Mouse (Mus musculus) brain, embryonic 14.5 days (tissue): ENCODE data around the gene Catsper4. TPM values are rescaled to one million over a fixed set of nuclear protein-coding genes. Genes with fewer than 3 reads are reported as not detected.

Experiments used
- DNase-seq: peaks from one replicate; pipeline ENCODE4 v3.0.0-alpha.2; 2011; ENCODE audit warnings: low read depth
- CTCF ChIP-seq: fragments of 200-500 bp; IDR thresholded peaks from 2 replicates; pipeline ENCODE4 v1.5.1; 2012; ENCODE audit warnings: inconsistent platforms, mild to moderate bottlenecking, moderate library complexity, borderline replicate concordance; ENCODE audit not compliant: insufficient read depth, insufficient read length; ENCODE audit errors: extremely low read depth
- POLR2A ChIP-seq: fragments of 200-500 bp; IDR thresholded peaks from 2 replicates; pipeline ENCODE4 v1.6.1; 2012; ENCODE audit warnings: mild to moderate bottlenecking, inconsistent platforms, borderline replicate concordance; ENCODE audit not compliant: poor library complexity, insufficient read depth, insufficient read length, severe bottlenecking; ENCODE audit errors: extremely low read depth
- polyA plus RNA-seq: library from polyadenylated mRNA; depleted of rRNA; stranded (reverse); fragments of >200 nt; gene quantifications from 2 replicates; pipeline ENCODE4 v1.2.3, GENCODE M21; 2012

Catsper4 gene
- polyA plus RNA-seq, 1 experiment, result not detected

DNA sequence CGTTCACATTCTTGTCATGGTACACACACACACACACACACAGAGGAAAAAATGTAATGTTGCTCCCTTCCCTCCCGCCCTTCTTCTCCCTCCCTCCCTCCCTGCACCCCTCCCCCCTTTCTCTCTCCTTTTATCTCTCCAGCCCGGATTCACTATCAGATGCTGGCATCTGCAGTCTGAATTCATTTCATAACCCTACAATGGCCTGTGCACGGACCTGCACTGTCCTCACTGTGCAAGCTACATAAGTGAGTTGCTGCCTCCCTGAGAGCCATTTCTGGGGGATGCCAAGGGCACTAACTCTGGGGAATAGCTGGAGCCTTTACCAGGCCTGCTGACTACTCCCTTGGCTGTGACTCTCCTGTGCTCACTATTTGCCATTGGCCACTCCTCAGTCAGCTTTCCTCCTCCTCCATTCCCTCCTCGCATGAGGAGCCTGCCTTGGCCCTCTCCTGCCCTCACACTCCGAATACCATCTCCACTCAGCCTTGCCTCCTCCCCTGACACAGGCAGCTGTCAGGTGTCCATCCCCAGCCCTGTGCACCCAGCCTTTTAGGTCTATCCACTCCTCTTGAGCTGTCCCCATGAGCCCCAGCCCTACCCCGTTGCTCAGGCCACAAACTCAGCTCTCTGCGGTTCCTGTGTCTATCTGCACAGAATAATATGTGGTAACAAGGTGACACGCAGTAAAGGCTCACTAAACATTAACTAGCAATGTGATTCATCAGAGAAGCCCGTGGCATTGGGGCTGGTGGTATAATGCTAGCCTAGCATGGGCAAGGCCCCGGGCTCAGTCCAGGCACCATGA, 4.2 kb downstream of the Catsper4 start:
- no peak for DNase-seq
- TF ChIP-seq POLR2A (no peak), CTCF (no peak)

DNA sequence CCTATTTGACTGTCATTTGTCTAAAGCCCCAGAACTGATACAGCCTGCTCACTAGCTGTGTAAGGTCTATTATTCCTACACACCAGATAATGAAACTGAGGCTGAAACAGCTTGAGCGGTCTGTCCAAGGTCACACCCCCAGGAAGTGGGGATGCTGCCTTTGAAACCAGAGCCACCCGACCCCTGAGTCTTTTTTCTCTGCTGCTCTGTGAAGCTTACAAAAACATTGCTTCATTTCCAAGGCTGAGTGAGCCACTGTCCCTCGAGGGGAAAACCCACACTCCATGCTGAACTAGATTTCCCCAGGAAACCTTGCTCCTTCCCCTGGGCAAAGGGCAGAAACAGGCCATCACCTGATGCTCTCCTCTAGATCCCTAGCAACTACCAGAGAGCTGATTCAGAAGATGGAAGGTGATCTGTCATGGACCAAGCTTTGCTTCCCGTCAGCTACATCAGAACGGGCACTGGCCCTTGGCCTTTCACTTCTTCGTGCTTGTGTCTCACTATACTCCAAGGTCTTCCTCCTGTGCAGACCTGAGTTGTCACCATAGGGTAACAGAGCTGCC, 20.6 kb downstream of the Catsper4 start:
- DNase-seq, result no peak
- TF ChIP-seq POLR2A (no peak), CTCF (no peak)

DNA sequence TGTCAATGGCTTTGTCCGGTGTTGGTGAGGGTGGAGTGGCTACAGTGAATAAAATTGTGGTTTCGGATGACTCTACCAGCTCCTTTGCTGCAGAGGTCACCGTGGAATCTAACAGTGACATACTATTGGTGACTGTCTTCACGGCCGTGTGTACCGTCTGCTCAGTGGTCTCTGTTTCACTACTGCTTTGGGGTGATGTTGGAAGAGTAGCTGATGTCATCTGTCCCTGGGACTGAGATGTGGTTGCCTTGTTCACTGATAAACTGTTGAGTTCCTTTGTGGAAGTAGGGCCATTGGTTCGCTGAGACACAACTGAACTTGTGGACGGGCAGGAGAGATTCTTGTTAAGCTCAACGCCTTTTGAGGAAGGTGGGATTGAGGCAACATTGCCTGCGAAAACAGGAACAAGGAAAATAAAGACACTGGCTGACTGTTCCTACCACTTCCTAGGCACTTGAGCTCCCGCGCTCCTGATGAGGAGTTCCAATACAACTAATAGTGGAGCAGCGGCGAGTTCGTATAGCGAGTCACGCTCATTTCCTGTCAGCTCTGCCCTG, 23.8 kb downstream of the Catsper4 start:
- no peak for DNase-seq
- TF ChIP-seq POLR2A, result no peak
- TF ChIP-seq CTCF, result no peak

DNA sequence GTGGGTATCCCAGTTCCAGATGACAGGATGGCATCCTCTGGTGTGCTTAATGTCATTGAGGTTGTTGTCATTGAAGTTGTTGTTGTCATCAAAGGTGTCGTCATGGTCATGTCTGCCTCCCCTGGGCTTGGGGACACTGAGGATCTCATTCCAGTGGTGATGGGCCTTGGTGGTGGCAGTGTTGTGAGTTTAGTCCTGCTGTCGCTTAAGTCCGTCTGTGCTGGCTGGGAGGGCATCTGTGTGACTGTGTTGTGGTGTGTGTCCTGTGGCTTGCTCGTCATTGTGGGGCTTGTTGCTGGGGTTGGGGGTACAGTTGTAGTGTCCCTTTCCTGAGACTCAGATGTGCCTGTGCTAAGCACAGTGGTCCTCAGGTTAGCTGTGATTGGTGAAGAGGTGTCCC, 24.3 kb downstream of the Catsper4 start, which contains the start of gene Gm7534:
TSS of gene Gm7534 (minus strand) at position 101 of the 400 bp plus-strand sequence.
- DNase-seq, result no peak
- TF ChIP-seq POLR2A (no peak), CTCF (no peak)

- TF ChIP-seq CTCF, result no peak
- no peak for TF ChIP-seq POLR2A
- no peak for DNase-seq
Observed at GRCm38 (mm10) chr4:134199371-134199770, 27.8 kb downstream of the Catsper4 start.

DNA sequence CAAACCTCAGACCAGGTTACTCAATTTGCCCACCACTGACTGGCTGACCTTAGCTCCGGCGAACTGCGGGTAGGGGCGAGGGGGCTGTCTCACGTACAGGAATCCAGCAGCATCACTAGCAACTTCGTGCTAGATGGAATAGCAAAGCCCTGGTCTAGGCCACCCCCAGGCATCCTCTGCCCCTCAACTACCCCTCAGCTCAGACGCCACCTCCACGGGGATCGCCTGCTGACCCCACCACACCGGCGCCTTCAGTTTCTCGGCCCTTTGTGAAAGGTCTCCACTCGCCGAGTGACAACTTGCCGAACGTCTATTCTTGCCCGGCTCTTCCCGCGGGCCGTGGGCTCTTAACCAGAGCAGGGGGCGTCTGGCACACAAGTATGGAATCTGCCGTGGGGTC, 40.9 kb downstream of the Catsper4 start:
- no peak for TF ChIP-seq POLR2A
- no peak for TF ChIP-seq CTCF
- no peak for DNase-seq

DNA sequence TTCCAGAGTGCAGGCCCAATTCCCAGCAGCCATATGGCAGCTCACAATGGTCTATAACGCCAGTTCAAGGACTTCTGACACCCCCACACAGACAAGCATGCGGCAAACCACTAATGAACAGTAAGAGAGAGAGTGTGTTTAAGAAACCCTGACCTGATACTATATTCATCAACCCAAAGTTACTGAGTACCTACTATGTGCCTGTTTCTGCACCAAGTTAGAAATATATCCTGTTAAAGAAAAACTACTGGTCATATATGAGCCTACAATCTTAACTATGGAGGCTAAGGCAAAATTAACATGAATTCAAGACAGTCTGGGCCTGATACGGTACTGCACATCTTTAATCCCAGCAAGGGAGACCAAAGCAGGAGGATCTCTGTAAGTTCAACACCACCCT, 41.6 kb downstream of the Catsper4 start:
- TF ChIP-seq POLR2A (no peak), CTCF (no peak)

GRCm38 (mm10) chr4:134183711-134184110, 43.5 kb downstream of the Catsper4 start:
- DNase-seq, result no peak
- TF ChIP-seq POLR2A (no peak), CTCF (no peak)

More for the DNA sequence above, 41.6 kb downstream of the Catsper4 start:
- DNase-seq, result no peak

DNA sequence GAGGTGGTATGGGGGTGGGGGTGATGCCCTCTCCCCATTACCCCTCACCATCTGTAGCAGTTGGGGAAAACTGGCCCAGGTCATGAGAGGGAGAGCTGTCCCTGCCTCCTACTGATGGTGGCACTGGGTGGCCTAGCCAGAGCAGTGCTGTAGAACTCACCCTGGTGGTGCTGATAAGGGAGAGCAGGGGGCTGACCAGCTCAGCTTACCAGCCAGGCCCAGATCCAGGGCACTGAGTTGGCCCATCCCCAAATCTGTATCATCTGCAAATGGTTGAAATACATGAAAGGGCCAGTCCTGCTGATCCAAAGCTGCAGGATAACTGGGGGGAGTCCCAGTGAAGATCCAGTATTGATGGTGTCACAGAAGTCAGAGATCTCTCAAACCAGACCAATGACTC, 45.4 kb downstream of the Catsper4 start:
- DNase-seq, result no peak
- TF ChIP-seq POLR2A (no peak), CTCF (no peak)

- DNase-seq, result no peak
- no peak for TF ChIP-seq CTCF
- no peak for TF ChIP-seq POLR2A
Observed at GRCm38 (mm10) chr4:134181112-134181511, 46.1 kb downstream of the Catsper4 start.

DNA sequence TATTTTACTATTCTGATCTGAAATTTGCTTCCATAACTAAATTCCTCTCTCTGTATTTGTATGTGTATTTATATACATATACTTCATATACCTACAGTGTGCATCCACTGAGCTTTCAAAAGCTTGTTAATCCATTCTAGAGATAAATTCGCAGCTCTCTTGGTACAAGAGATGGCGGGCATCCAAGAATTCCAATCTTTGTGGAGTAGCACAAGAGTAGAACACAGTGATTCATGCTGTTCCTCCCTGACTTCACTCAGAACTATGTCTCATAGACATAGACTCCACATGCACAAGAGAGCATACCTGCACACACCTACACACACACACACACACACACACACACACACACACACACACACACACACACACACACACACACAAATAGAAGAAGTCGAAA, 54.8 kb downstream of the Catsper4 start:
- peak; percentile 17 for DNase-seq
- no peak for TF ChIP-seq CTCF
- no peak for TF ChIP-seq POLR2A

- no peak for DNase-seq
- TF ChIP-seq CTCF (no peak), POLR2A (no peak)
Observed at GRCm38 (mm10) chr4:134166906-134167305, 60.3 kb downstream of the Catsper4 start.
